Mouse (Mus musculus) hindbrain, embryonic 11.5 days (tissue): Measurements from ENCODE around the gene Cers2. TPM values are rescaled to one million over a fixed set of nuclear protein-coding genes. Genes with fewer than 3 reads are reported as not detected.
"Not testable (repeated sequence)": the region's sequence is repeated elsewhere in the genome, so short reads cannot be mapped to it uniquely, and the experiment has no call there.

Experiments used
- ATAC-seq: fragments of 200-750 bp; cut with Nextera tagmentation; 2 replicates; pipeline ENCODE4 v1.8.0; 2017; ENCODE audit warnings: mild to moderate bottlenecking, moderate TSS enrichment, moderate library complexity; ENCODE audit not compliant: low FRiP score
- DNase-seq: peaks from one replicate; pipeline ENCODE4 v3.0.0-alpha.2; 2015; ENCODE audit warnings: low spot score
- H3K27ac ChIP-seq: fragments of 300-500 bp; sonication (generic); 2 replicates; pipeline ENCODE4 v1.5.1; 2014; ENCODE audit warnings: mild to moderate bottlenecking, low read depth, low read length
- H3K27me3 ChIP-seq: fragments of 300-500 bp; sonication (generic); 2 replicates; pipeline ENCODE4 v1.6.1; 2014; ENCODE audit warnings: mild to moderate bottlenecking, low read length, moderate library complexity, mixed read lengths; ENCODE audit not compliant: control insufficient read depth, insufficient read depth
- H3K36me3 ChIP-seq: fragments of 300-500 bp; sonication (generic); 2 replicates; pipeline ENCODE4 v1.6.1; 2014; ENCODE audit warnings: mild to moderate bottlenecking, low read length, moderate library complexity, mixed read lengths; ENCODE audit not compliant: control insufficient read depth, insufficient read depth
- H3K4me1 ChIP-seq: fragments of 300-500 bp; sonication (generic); replicated peaks from 2 replicates; pipeline ENCODE4 v1.6.1; 2014; ENCODE audit warnings: low read length, mixed read lengths; ENCODE audit not compliant: control insufficient read depth, insufficient read depth
- H3K4me2 ChIP-seq: fragments of 300-500 bp; sonication (generic); replicated peaks from 2 replicates; pipeline ENCODE4 v1.6.1; 2014; ENCODE audit warnings: mild to moderate bottlenecking, low read depth, low read length
- H3K4me3 ChIP-seq: fragments of 300-500 bp; sonication (generic); 2 replicates; pipeline ENCODE4 v1.5.1; 2014; ENCODE audit warnings: low read depth, low read length
- H3K9ac ChIP-seq: fragments of 300-500 bp; sonication (generic); 2 replicates; pipeline ENCODE4 v1.6.1; 2014; ENCODE audit warnings: low read depth, low read length
- H3K9me3 ChIP-seq: fragments of 300-500 bp; sonication (generic); 2 replicates; pipeline ENCODE4 v1.6.1; 2016; ENCODE audit warnings: low read length; ENCODE audit not compliant: control insufficient read depth
- WGBS: fragments of 180-500 bp; shearing (Covaris S2); extraction: QIAGEN DNeasy Blood & Tissue Kit; methylation state at CpG from one replicate; pipeline ENCODE4 v1.1.7; 2014; 5-methylcytosine and 5-hydroxymethylcytosine counted together
- polyA plus RNA-seq: library from polyadenylated mRNA; unstranded; fragments of >200 nt; fragmentation: Nextera tagmentation; extraction: Ambion mirVana; gene quantifications from 2 replicates; pipeline ENCODE4 v1.2.1, GENCODE M21; 2014

Cers2 gene
- polyA plus RNA-seq, 1 experiment from 2014 or later: 101 TPM

GRCm38 (mm10) chr3:95360276-95360675 lies 45.7 kb downstream of the Cers2 start:
- H3K9ac ChIP-seq, H3K27ac ChIP-seq, H3K36me3 ChIP-seq, DNase-seq, H3K27me3 ChIP-seq, H3K4me1 ChIP-seq, H3K9me3 ChIP-seq, H3K4me2 ChIP-seq, ATAC-seq, H3K4me3 ChIP-seq: not testable (repeated sequence)
- WGBS: 83% methylated on average over 3 of the region's 3 CpGs

DNA sequence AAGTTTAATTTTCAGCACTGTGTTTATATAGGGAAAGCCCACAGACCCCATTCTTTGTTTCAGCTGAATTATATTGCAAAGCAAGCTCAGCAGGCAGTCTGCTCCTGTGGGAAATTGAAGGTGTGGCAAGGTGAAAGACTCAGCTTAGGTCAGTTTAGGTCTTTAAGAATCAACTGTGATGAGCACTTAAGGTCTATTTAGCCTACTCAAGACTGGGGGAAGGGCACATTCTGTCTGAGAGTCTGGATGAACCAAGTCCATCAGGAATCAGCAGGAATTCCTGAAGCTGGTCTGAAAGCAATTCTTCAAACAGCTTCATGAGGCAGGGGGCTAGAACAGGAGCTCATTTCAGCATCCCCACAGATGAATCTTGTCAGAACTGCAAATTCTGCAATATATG lies 55.5 kb downstream of the Cers2 start:
- no peak overlapping the region for H3K4me3 ChIP-seq
- H3K27me3 ChIP-seq: no peaks in the 10 kb centered on the region
- H3K36me3 ChIP-seq: no peaks in the 10 kb centered on the region
- H3K4me1 ChIP-seq: no peaks in the 10 kb centered on the region
- no peak overlapping the region for H3K27ac ChIP-seq
- DNase-seq (no peak), ATAC-seq (no peak)
- H3K9ac ChIP-seq: no peak overlapping the region
- H3K9me3 ChIP-seq: no peaks in the 10 kb centered on the region
- H3K4me2 ChIP-seq: no peak overlapping the region

Other genes with a start within 250 kb of the Cers2 start
- gene Pip5k1a, start 207.9 kb upstream of the Cers2 start, polyA plus RNA-seq: 14.1 and 15.0 TPM in 2 replicates
- gene Vps72, start 203.8 kb upstream of the Cers2 start, polyA plus RNA-seq: 232 and 236 TPM in 2 replicates
- 0.68 and 1.1 TPM in 2 replicates for gene Tmod4, start 190.3 kb upstream of the Cers2 start, polyA plus RNA-seq
- 83.2 and 84.9 TPM in 2 replicates for gene Scnm1, start 180.8 kb upstream of the Cers2 start, polyA plus RNA-seq
- gene Lysmd1, start 180.7 kb upstream of the Cers2 start, polyA plus RNA-seq: 12.5 and 19.3 TPM in 2 replicates
- 1.7 and 2.1 TPM in 2 replicates for gene Tnfaip8l2, start 172.4 kb upstream of the Cers2 start, polyA plus RNA-seq
- 22.6 and 27.0 TPM in 2 replicates for gene Sema6c, start 154.3 kb upstream of the Cers2 start, polyA plus RNA-seq
- gene Gabpb2, start 96.9 kb upstream of the Cers2 start, polyA plus RNA-seq: 6.1 and 9.7 TPM in 2 replicates
- 110 and 117 TPM in 2 replicates for gene Cdc42se1, start 86.1 kb upstream of the Cers2 start, polyA plus RNA-seq
- gene Mllt11, start 82.6 kb upstream of the Cers2 start, polyA plus RNA-seq: 171 and 203 TPM in 2 replicates
- 0.21 TPM in 1 of 2 replicates, not detected in the other for gene Gm128, start 73.2 kb upstream of the Cers2 start, polyA plus RNA-seq
- gene Bnipl, start 63.6 kb upstream of the Cers2 start, polyA plus RNA-seq: 0.61 and 0.73 TPM in 2 replicates
- gene Mindy1, start 33.4 kb upstream of the Cers2 start, polyA plus RNA-seq: 42.2 and 46.5 TPM in 2 replicates
- gene Prune1, start 32.7 kb upstream of the Cers2 start, polyA plus RNA-seq: 31.0 and 31.3 TPM in 2 replicates
- 1.6 and 2.1 TPM in 2 replicates for gene Anxa9, start 7.6 kb upstream of the Cers2 start, polyA plus RNA-seq
- gene Setdb1, start 42.4 kb downstream of the Cers2 start, polyA plus RNA-seq: 58.6 and 63.2 TPM in 2 replicates
- gene 4930558C23Rik, start 88.0 kb downstream of the Cers2 start, polyA plus RNA-seq: not detected in 2 replicates
- gene Arnt, start 119.6 kb downstream of the Cers2 start, polyA plus RNA-seq: 21.8 and 24.8 TPM in 2 replicates
- 10.3 and 10.9 TPM in 2 replicates for gene Ctsk, start 184.5 kb downstream of the Cers2 start, polyA plus RNA-seq
- gene Ctss, start 212.0 kb downstream of the Cers2 start, polyA plus RNA-seq: 11.3 and 12.3 TPM in 2 replicates
- not detected in 2 replicates for gene Hormad1, start 244.9 kb downstream of the Cers2 start, polyA plus RNA-seq